Mouse (Mus musculus) myocyte (in vitro differentiated cells): ENCODE results near the gene Acsm3. TPM values are rescaled to one million over a fixed set of nuclear protein-coding genes. Genes with fewer than 3 reads are reported as not detected.

ENCODE experiments used
- H3K27me3 ChIP-seq: one replicate; pipeline ENCODE4 v1.6.1; 2011; ENCODE audit not compliant: control insufficient read depth, insufficient read depth, insufficient read length
- H3K36me3 ChIP-seq: one replicate; pipeline ENCODE4 v1.6.1; 2011; ENCODE audit not compliant: control insufficient read depth, insufficient read depth
- H3K4me2 ChIP-seq: one replicate; pipeline ENCODE4 v1.6.1; 2011; ENCODE audit warnings: low read depth, control low read depth
- H3K4me3 ChIP-seq: one replicate; pipeline ENCODE4 v1.5.1; 2011; ENCODE audit warnings: mild to moderate bottlenecking, control low read depth, moderate library complexity
- H3K79me2 ChIP-seq: one replicate; pipeline ENCODE4 v1.6.1; 2011; ENCODE audit not compliant: control insufficient read depth, insufficient read depth
- H3ac ChIP-seq: one replicate; pipeline ENCODE4 v1.6.1; 2011; ENCODE audit not compliant: control insufficient read depth, insufficient read length
- CEBPB ChIP-seq: IDR thresholded peaks from 2 replicates; pipeline ENCODE4 v1.6.1; 2011; ENCODE audit warnings: mild to moderate bottlenecking, moderate library complexity; ENCODE audit not compliant: poor library complexity, insufficient read depth, severe bottlenecking
- E2F4 ChIP-seq: IDR thresholded peaks from one replicate; pipeline ENCODE4 v1.6.1; 2011; ENCODE audit warnings: mild to moderate bottlenecking, control low read depth, moderate library complexity; ENCODE audit not compliant: insufficient read depth
- MAX ChIP-seq: IDR thresholded peaks from one replicate; pipeline ENCODE4 v1.6.1; 2011; ENCODE audit warnings: low read depth, mild to moderate bottlenecking, control low read depth
- MYOD1 ChIP-seq, 3 experiments: IDR thresholded peaks; one replicate each; pipeline ENCODE4 v1.6.1; 2011; ENCODE audit warnings: control low read depth in 2 of 3, low read depth in 2 of 3, mild to moderate bottlenecking in 2 of 3, moderate library complexity in 1 of 3; ENCODE audit not compliant: insufficient read length in 2 of 3, control insufficient read depth in 1 of 3
- MYOG ChIP-seq, 3 experiments: IDR thresholded peaks; one replicate each; pipeline ENCODE4 v1.6.1; 2011; ENCODE audit warnings: control low read depth in 2 of 3, low read depth in 2 of 3, mild to moderate bottlenecking in 2 of 3; ENCODE audit not compliant: insufficient read length in 2 of 3, control insufficient read depth in 1 of 3, insufficient read depth in 1 of 3
- POLR2A ChIP-seq: IDR thresholded peaks from one replicate; pipeline ENCODE4 v1.6.1; 2011; ENCODE audit warnings: low read depth, mild to moderate bottlenecking, control low read depth, moderate library complexity; ENCODE audit not compliant: insufficient read length
- POLR2AphosphoS2 ChIP-seq: IDR thresholded peaks from one replicate; pipeline ENCODE4 v1.6.1; 2011; ENCODE audit warnings: low read depth, control low read depth; ENCODE audit not compliant: insufficient read length
- REST ChIP-seq: IDR thresholded peaks from one replicate; pipeline ENCODE4 v1.6.1; 2011; ENCODE audit warnings: mild to moderate bottlenecking, control low read depth, moderate library complexity; ENCODE audit not compliant: insufficient read depth, insufficient read length
- SRF ChIP-seq: IDR thresholded peaks from one replicate; pipeline ENCODE4 v1.6.1; 2011; ENCODE audit warnings: low read depth; ENCODE audit not compliant: control insufficient read depth, insufficient read length
- TCF12 ChIP-seq: IDR thresholded peaks from one replicate; pipeline ENCODE4 v1.6.1; 2011; ENCODE audit warnings: mild to moderate bottlenecking, control low read depth; ENCODE audit not compliant: poor library complexity, insufficient read depth, severe bottlenecking
- TCF3 ChIP-seq: IDR thresholded peaks from one replicate; pipeline ENCODE4 v1.6.1; 2011; ENCODE audit warnings: low read depth, control low read depth; ENCODE audit not compliant: insufficient read length
- USF1 ChIP-seq: IDR thresholded peaks from one replicate; pipeline ENCODE4 v1.6.1; 2011; ENCODE audit warnings: low read depth, mild to moderate bottlenecking, control low read depth, moderate library complexity
- polyA plus RNA-seq: library from polyadenylated mRNA; unstranded; fragments of >200 nt; fragmentation: generic; extraction: Trizol; gene quantifications from one replicate; pipeline ENCODE4 v1.2.1, GENCODE M21; 2012; ENCODE audit warnings: missing spikeins

Acsm3 gene
- polyA plus RNA-seq, 1 experiment = 0.04 TPM

DNA sequence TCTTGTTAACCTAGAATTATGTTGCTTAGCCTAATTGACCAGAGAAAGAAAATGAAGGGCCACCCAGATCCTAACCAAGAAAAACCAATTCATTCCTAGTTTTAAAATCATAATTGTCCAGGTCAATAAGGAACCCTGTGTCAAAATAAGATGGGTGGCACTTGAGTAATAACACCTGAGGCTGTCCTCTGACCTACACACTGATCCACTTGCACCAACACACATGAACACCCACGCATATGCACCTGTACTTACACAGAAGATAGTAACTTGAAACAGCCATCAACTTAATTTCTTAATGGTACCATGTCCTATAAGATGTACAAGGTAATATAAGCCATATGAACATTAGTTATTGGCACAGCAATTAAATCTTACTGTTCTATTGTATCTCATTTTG lies 7.0 kb upstream of the Acsm3 start:
- no peak overlapping the region for H3K4me2 ChIP-seq
- H3K4me3 ChIP-seq = no peak overlapping the region
- no peaks in the 10 kb centered on the region for H3K36me3 ChIP-seq
- H3ac ChIP-seq = no peak overlapping the region
- H3K79me2 ChIP-seq = no peaks in the 10 kb centered on the region
- no peaks in the 10 kb centered on the region for H3K27me3 ChIP-seq
- TF ChIP-seq TCF3 (no peak), SRF (no peak), MYOD1 (IDR thresholded peaks at IDR 0.05; ENCODE audit: control insufficient read depth in 1 of 3, insufficient read length in 2 of 3, low read depth in 2 of 3) (no peak), POLR2A (no peak), POLR2AphosphoS2 (no peak), MAX (no peak), CEBPB (no peak), TCF12 (no peak), MYOG (IDR thresholded peaks at IDR 0.05; ENCODE audit: control insufficient read depth in 1 of 3, insufficient read depth in 1 of 3, insufficient read length in 2 of 3, low read depth in 2 of 3) (no peak), REST (no peak), E2F4 (no peak), USF1 (no peak)

DNA sequence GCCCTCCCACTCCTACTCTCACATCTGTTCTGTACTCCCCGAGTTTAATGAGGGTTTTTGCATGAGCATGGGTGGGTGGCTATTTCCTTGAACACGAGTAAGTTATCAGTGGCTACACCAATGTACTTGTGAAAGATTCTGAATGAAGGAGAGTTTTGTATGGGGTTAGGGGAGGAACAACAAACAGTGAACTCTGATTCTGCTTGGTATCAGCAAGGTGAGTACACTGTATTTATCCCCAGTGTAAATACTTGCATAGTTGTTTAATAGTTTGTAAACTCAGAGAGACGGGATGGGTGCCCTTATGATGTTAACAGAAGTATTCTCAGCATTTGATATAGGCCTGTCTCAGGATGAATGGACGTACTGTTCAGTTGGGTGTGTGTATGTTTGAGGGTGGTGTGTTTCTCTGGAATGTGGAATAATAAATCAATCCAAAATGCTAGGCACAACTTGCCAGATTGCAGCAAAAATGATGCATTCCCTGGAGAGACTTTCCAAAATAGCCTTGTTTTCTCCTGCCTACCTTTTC lies 1.5 kb downstream of the Acsm3 start:
- Histone ChIP-seq H3K36me3 (no peaks in the 10 kb centered on the region), H3K27me3 (no peaks in the 10 kb centered on the region), H3K4me2 (no peak overlapping the region), H3K79me2 (no peaks in the 10 kb centered on the region), H3K4me3 (no peak overlapping the region), H3ac (no peak overlapping the region)
- TF ChIP-seq USF1 (no peak), SRF (no peak), REST (no peak), MYOD1 (IDR thresholded peaks at IDR 0.05; ENCODE audit: control insufficient read depth in 1 of 3, insufficient read length in 2 of 3, low read depth in 2 of 3) (no peak), MYOG (IDR thresholded peaks at IDR 0.05; ENCODE audit: control insufficient read depth in 1 of 3, insufficient read depth in 1 of 3, insufficient read length in 2 of 3, low read depth in 2 of 3) (no peak), POLR2AphosphoS2 (no peak), CEBPB (no peak), POLR2A (no peak), TCF3 (no peak), TCF12 (no peak), E2F4 (no peak), MAX (no peak)

DNA sequence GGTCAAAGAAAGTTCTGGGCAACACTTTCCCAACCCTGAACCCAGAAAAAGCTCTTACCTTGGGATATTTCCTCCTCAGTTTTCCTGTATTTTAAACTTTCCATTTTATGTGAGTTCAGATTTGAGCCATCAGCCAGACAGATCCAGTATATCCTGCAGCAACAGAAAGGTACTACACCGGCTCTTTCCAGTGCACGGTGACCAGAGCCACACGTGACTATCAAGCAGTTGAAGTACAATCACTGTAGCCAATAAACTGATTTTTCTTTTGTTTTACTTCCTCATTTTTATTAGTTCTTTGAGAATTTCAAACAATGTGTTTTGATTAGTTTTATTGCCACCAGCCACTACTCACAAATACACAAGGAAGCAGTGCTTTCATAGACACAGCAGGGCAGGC lies 3.7 kb downstream of the Acsm3 start:
- H3K27me3 ChIP-seq = no peaks in the 10 kb centered on the region
- H3ac ChIP-seq = no peak overlapping the region
- H3K4me3 ChIP-seq = no peak overlapping the region
- H3K4me2 ChIP-seq = no peak overlapping the region
- no peaks in the 10 kb centered on the region for H3K79me2 ChIP-seq
- TF ChIP-seq E2F4 = no peak
- TF ChIP-seq TCF12 = no peak
- no peak for TF ChIP-seq CEBPB
- no peak for TF ChIP-seq POLR2AphosphoS2
- TF ChIP-seq MYOG (IDR thresholded peaks at IDR 0.05; ENCODE audit: control insufficient read depth in 1 of 3, insufficient read depth in 1 of 3, insufficient read length in 2 of 3, low read depth in 2 of 3) = no peak
- TF ChIP-seq MYOD1 (IDR thresholded peaks at IDR 0.05; ENCODE audit: control insufficient read depth in 1 of 3, insufficient read length in 2 of 3, low read depth in 2 of 3) = no peak
- TF ChIP-seq POLR2A = no peak
- TF ChIP-seq MAX = no peak
- TF ChIP-seq TCF3 = no peak
- no peak for TF ChIP-seq USF1
- no peak for TF ChIP-seq SRF
- TF ChIP-seq REST = no peak
- H3K36me3 ChIP-seq = no peaks in the 10 kb centered on the region

DNA sequence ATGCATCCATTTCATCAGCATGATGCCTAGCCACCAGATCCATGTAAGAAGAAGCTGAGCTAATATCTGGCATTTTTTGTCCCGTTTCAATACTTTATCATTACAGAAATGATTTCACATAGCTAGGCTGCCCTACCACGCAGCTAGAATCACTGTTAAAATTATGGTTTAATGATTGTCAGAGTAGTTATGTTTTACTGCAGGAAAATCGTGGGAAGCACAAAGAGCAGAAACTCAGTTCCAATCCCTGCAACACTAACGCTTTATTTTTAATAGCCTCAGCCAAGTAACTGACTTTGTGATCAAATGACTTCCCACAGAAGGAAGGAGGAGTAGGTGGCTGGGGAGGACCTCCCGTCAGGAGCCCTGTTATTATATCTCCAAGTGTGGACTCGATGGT lies 6.3 kb downstream of the Acsm3 start:
- H3K4me2 ChIP-seq = no peak overlapping the region
- H3ac ChIP-seq = no peak overlapping the region
- H3K27me3 ChIP-seq = no peaks in the 10 kb centered on the region
- no peak for TF ChIP-seq POLR2AphosphoS2
- H3K4me3 ChIP-seq = no peak overlapping the region
- H3K79me2 ChIP-seq = no peaks in the 10 kb centered on the region
- H3K36me3 ChIP-seq = no peaks in the 10 kb centered on the region

DNA sequence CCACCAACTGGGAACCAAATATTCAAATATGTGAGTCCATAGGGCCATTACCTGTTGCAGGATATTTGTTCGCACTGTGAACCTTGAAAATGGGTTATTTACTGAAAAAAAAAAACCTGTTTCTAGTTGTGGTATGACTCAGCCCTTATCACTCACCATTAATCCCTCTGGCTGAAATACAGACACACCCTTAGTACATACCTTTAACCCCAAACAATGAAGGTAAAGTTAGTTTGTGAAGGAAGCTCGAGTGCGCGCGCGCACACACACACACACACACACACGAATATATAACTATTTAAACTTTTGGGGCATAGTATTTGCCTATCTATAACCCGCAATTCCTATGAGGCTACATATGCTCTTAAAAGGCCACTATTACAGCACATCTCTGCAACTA lies 9.2 kb downstream of the Acsm3 start:
- TF ChIP-seq TCF3 (no peak), CEBPB (no peak), MAX (no peak), POLR2A (no peak), USF1 (no peak), REST (no peak), SRF (no peak), MYOD1 (IDR thresholded peaks at IDR 0.05; ENCODE audit: control insufficient read depth in 1 of 3, insufficient read length in 2 of 3, low read depth in 2 of 3) (no peak), E2F4 (no peak), POLR2AphosphoS2 (no peak), MYOG (IDR thresholded peaks at IDR 0.05; ENCODE audit: control insufficient read depth in 1 of 3, insufficient read depth in 1 of 3, insufficient read length in 2 of 3, low read depth in 2 of 3) (no peak), TCF12 (no peak)
- no peaks in the 10 kb centered on the region for H3K27me3 ChIP-seq
- H3K4me2 ChIP-seq = no peak overlapping the region
- H3ac ChIP-seq = no peak overlapping the region
- H3K79me2 ChIP-seq = no peaks in the 10 kb centered on the region
- no peak overlapping the region for H3K4me3 ChIP-seq
- H3K36me3 ChIP-seq = no peaks in the 10 kb centered on the region
